Mouse (Mus musculus): Measurements from ENCODE around the gene Vmn1r122. TPM values are rescaled to one million over a fixed set of nuclear protein-coding genes. Genes with fewer than 3 reads are reported as not detected.
"Not testable (repeated sequence)": the region's sequence is repeated elsewhere in the genome, so short reads cannot be mapped to it uniquely, and the experiment has no call there.

The Vmn1r122 gene
- not detected for total RNA-seq (2021)

DNA sequence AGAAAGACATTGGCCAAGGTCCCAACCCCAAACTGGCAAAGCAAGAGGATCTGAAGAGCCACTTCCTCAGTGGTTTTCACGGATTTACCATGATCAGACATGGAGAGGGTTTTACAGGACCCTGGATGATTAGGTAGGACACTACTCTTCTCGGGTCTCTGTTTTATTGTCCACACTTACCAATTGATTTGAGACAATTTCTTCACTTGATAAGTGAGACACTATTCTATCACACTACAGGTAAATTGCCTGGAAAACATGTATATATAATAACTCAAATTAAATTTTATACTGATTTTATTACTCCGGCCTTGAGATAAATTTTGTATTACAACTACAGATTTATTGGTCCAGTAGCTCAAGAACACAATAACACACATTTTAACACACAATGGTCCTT is at the start of gene Vmn1r122:
Vmn1r122 (minus strand) TSS at position 101 of the 400 bp plus-strand sequence.
- DNase-seq (ENCODE audit: extremely low spot score in 1 of 2, low spot score in 1 of 2) = not testable (repeated sequence)

DNA sequence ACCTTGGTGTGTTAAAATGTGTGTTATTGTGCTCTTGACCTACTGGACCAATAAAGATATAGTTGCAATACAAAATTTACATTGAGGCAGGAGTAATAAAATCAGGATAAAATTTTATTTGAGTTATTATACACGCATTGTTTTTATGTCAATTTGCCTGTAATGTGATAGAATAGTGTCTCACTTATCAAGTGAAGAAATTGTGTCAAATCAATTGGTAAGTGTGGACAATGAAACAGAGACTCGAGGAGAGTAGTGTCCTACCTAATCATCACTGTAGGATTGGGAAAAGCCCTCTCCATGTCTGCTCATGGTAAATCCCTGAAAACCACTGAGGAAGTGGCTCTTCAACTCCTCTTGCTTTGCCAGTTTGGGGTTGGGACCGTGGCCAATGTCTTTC is 28.0 kb upstream of the Vmn1r122 start, which contains the start of gene Vmn1r123:
Vmn1r123 (plus strand) TSS at position 301 of the 400 bp plus-strand sequence.
- not testable (repeated sequence) for DNase-seq (ENCODE audit: extremely low spot score in 1 of 2, low spot score in 1 of 2)

DNA sequence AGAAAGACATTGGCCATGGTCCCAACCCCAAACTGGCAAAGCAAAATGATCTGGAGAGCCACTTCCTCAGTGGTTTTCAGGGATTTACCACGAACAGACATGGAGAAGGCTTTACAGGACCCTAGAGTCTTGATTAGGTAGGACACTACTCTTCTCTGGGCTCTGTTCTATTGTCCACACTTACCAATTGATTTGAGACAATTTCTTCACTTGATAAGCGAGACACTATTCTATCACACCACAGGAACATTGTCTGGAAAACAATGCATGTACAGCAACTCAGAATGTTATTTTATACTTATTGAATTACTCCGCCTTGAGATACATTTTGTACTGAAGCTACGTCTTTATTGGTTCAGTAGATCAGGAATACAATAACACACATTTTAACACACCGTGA is 35.5 kb downstream of the Vmn1r122 start, which contains the start of gene Vmn1r121:
Vmn1r121 (minus strand) TSS at position 101 of the 400 bp plus-strand sequence.
- DNase-seq (ENCODE audit: extremely low spot score in 1 of 2, low spot score in 1 of 2) = not testable (repeated sequence)

Other genes starting within 250 kb of the Vmn1r122 start
- not detected for gene Vmn1r118, start 221.8 kb downstream of the Vmn1r122 start, total RNA-seq (2021)
- not detected for gene Vmn1r119, start 121.7 kb downstream of the Vmn1r122 start, total RNA-seq (2021)
- gene Vmn1r120, start 80.3 kb downstream of the Vmn1r122 start, total RNA-seq (2021) = not detected
- not detected for gene Vmn1r121, start 35.6 kb downstream of the Vmn1r122 start, total RNA-seq (2021)
- not detected for gene Vmn1r123, start 28.1 kb upstream of the Vmn1r122 start, total RNA-seq (2021)
- gene Gm5157, start 56.3 kb upstream of the Vmn1r122 start, total RNA-seq (2021) = not detected
- gene Vmn1r124, start 126.5 kb upstream of the Vmn1r122 start, total RNA-seq (2021) = not detected
- not detected for gene Vmn1r125, start 138.1 kb upstream of the Vmn1r122 start, total RNA-seq (2021)
- not detected for gene Vmn1r126, start 167.3 kb upstream of the Vmn1r122 start, total RNA-seq (2021)
- gene Vmn1r127, start 185.7 kb upstream of the Vmn1r122 start, total RNA-seq (2021) = not detected
- gene Vmn1r128, start 215.2 kb upstream of the Vmn1r122 start, total RNA-seq (2021) = not detected
- not detected for gene Vmn1r129, start 227.2 kb upstream of the Vmn1r122 start, total RNA-seq (2021)

All from layer of hippocampus, postnatal 25 days (tissue).